Mouse (Mus musculus) small intestine, adult 2 months (tissue): ENCODE measurements around the gene Tox2.

Experiments
- CTCF ChIP-seq: fragments of 200-500 bp; IDR thresholded peaks from 2 replicates; pipeline ENCODE4 v1.5.1; 2012; ENCODE audit warnings: low read depth, mild to moderate bottlenecking, control low read depth, inconsistent platforms, low read length, moderate library complexity, mixed read lengths; ENCODE audit not compliant: insufficient replicate concordance, insufficient read length; ENCODE audit errors: extremely low read depth
- POLR2A ChIP-seq: fragments of 200-500 bp; IDR thresholded peaks from 2 replicates; pipeline ENCODE4 v1.6.1; 2012; ENCODE audit warnings: low read depth, mild to moderate bottlenecking, control low read depth, inconsistent platforms, low read length, moderate library complexity

DNA sequence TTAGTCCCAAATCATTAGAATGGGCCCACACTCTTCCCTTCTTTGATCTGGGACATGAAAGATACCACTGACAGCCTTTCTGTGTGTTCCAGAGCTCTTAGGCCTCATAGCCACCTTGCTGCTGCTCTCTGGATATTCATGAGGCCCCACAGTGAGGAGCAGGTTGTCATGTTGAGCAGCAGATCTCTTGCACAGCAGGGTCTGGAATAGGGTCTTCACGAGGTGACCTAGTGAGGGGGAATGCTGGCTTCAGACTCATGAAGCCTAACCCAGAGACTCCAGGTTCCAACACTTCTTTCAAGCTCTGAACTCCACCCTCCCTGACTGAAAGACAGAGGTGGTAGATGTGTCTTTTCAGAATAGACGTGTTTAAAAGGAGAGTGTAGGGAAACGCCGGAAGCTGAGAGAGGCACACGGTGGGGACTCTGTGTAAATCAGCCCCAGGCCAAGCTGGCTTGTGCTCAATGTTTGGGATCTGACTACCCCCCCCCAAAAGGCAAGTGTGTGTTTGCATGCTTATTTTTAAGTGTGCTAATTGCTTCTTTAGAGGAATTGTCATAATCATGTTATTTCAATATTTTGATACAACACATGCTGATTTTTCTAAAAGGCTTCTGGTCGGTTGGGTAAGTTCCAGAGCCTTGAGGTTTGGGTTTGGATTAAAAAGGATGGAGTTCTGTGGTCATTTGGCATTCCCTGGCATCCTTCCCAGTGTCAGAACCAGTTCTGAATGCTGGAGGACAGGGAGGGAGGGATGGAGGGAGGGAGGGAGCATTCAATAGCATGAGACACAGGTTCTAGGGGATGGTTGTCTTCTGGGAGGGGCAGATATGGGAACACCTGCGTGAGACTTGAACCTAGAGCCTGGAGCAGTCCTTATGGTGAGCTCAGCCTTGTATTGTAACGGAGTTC, 68.9 kb downstream of the Tox2 start:
- no peak for TF ChIP-seq POLR2A
- TF ChIP-seq CTCF: no peak
